Mouse (Mus musculus): ENCODE data around the gene Zfp14. TPM values are rescaled to one million over a fixed set of nuclear protein-coding genes. Genes with fewer than 3 reads are reported as not detected.

Zfp14 gene
- polyA plus RNA-seq, 2 experiments, result 4.9 to 7.3 TPM

DNA sequence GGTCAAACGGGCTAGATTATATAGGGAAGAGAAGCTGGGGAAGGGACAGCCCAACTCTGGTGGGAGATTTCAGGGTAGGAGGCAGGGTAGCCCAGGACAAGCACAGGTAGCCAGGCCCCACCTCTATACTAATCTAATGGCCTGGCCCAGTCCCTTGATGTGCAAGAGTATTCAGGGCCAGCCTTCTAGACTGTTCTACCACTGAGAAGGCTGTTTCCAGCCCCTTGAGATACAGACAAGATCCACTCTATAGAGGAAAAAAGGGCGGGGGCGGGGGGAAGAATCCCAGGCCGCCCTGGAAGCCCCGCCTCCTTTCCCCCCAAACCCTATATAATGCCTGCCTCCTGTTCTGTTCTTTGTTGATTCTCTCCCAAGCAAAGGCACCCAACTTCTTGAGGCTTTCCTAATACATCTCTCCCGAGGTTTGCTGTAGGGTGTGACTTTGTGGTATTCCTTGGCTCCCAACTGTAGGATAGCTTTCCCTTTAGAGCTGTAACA lies 42.8 kb upstream of the Zfp14 start:
- Histone ChIP-seq H3K9me3 (ENCODE audit: control insufficient read depth, low read length) (no peaks in the 10 kb centered on the region), H3K27me3 (ENCODE audit: control insufficient read depth, insufficient read depth, low read length) (no peaks in the 10 kb centered on the region), H3K9ac (ENCODE audit: low read depth, low read length, severe bottlenecking) (peak overlapping the region; percentile 93; the same call in 1 of the 2 replicates), H3K36me3 (ENCODE audit: control insufficient read depth, insufficient read depth, low read length) (peaks cover 17% of the 10 kb centered on the region), H3K4me1 (ENCODE audit: control insufficient read depth, insufficient read depth, low read length) (peaks cover 9% of the 10 kb centered on the region; the same call in 1 of the 2 replicates), H3K4me2 (replicated peaks; ENCODE audit: low read depth, low read length, severe bottlenecking) (peak overlapping the region; percentile 74), H3K4me3 (replicated peaks; ENCODE audit: low read length) (peak overlapping the region; percentile 65), H3K27ac (replicated peaks; ENCODE audit: low read depth, low read length) (peak overlapping the region; percentile 99; the same call in 1 of the 2 replicates)
- ATAC-seq (ENCODE audit: low FRiP score, low read depth) (no peak), DNase-seq (ENCODE audit: low spot score) (no peak)
- no peak for TF ChIP-seq POLR2A (IDR thresholded peaks at IDR 0.05; ENCODE audit: borderline replicate concordance, extremely low read depth, insufficient read depth, insufficient read length)
- WGBS, result 73% methylated on average over 6 of the region's 6 CpGs

DNA sequence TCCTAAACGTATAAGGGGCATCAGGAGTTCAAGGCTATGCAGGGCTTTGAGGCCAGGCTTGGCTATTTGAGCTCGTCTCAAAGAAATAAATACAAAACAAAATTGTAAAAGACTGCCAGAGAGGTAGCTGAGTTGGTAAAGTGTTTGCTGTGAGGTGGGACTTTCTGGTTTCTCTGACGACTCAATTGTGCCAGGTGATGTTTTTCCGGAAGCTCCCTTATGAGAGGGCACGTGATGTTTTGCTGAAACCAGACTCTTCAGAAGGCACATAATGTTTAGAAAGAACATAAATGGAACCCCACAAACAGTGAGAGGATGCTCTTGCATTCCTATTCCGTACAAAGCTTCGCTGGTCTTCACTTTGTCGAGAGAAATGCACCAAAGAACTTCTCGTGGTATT lies 41.5 kb upstream of the Zfp14 start:
- WGBS, result 79% methylated on average over 9 of the region's 9 CpGs
- no peak for TF ChIP-seq POLR2A (IDR thresholded peaks at IDR 0.05; ENCODE audit: borderline replicate concordance, extremely low read depth, insufficient read depth, insufficient read length)

DNA sequence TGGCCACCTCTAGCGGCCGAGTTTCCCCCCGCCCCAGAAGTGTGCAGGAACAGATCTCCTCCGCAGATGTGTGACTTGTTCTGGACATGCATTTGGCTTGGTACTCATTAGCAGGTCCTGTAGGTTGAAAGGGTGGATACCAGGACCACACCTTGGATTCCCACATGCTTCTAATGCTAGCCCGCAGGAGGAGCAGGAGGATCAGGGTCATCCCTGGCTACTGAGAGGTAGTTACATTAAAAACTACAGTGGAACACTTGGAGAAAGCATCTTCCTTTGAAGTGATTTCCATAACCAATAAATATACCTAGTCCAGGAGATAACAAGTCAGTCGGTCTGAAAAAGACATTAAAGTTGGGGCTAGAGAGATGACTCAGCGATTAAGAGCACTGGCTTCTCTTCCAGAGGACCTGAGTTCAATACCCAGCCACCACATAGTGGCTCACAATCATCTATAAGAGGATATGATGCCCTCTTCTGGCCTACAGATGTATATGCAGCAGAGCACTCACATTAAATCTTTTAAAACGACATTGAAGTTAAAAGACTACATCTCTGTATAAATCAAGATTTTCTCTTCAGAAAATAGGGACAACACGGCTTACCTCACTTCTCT lies 39.9 kb upstream of the Zfp14 start:
- 0 out of 2 replicates have a peak overlapping the region, but pooled peaks have one; percentile 79 for H3K27ac ChIP-seq (replicated peaks; ENCODE audit: low read depth, low read length)
- peak overlapping the region; percentile 52 for H3K4me2 ChIP-seq (replicated peaks; ENCODE audit: low read depth, low read length, severe bottlenecking)
- ATAC-seq (ENCODE audit: low FRiP score, low read depth) (no peak), DNase-seq (ENCODE audit: low spot score) (peak; percentile 69)
- H3K36me3 ChIP-seq (ENCODE audit: control insufficient read depth, insufficient read depth, low read length), result peaks cover 7% of the 10 kb centered on the region
- H3K9ac ChIP-seq (ENCODE audit: low read depth, low read length, severe bottlenecking), result 0 out of 2 replicates have a peak overlapping the region, but pooled peaks have one; percentile 32
- no peaks in the 10 kb centered on the region for H3K9me3 ChIP-seq (ENCODE audit: control insufficient read depth, low read length)
- H3K4me3 ChIP-seq (replicated peaks; ENCODE audit: low read length), result peak overlapping the region; percentile 66
- no peak for TF ChIP-seq POLR2A (IDR thresholded peaks at IDR 0.05; ENCODE audit: borderline replicate concordance, extremely low read depth, insufficient read depth, insufficient read length)
- H3K27me3 ChIP-seq (ENCODE audit: control insufficient read depth, insufficient read depth, low read length), result no peaks in the 10 kb centered on the region
- peaks cover 16% of the 10 kb centered on the region; the same call in 1 of the 2 replicates for H3K4me1 ChIP-seq (ENCODE audit: control insufficient read depth, insufficient read depth, low read length)
- 6% methylated on average over 9 of the region's 9 CpGs for WGBS

More for the DNA sequence above, 41.5 kb upstream of the Zfp14 start:
- Histone ChIP-seq H3K9me3 (ENCODE audit: control insufficient read depth, low read length) (no peaks in the 10 kb centered on the region), H3K4me1 (ENCODE audit: control insufficient read depth, insufficient read depth, low read length) (peaks cover 16% of the 10 kb centered on the region; the same call in 1 of the 2 replicates), H3K27me3 (ENCODE audit: control insufficient read depth, insufficient read depth, low read length) (no peaks in the 10 kb centered on the region), H3K36me3 (ENCODE audit: control insufficient read depth, insufficient read depth, low read length) (peaks cover 8% of the 10 kb centered on the region), H3K9ac (ENCODE audit: low read depth, low read length, severe bottlenecking) (no peak overlapping the region), H3K4me3 (replicated peaks; ENCODE audit: low read length) (no peak overlapping the region), H3K4me2 (replicated peaks; ENCODE audit: low read depth, low read length, severe bottlenecking) (no peak overlapping the region), H3K27ac (replicated peaks; ENCODE audit: low read depth, low read length) (no peak overlapping the region)
- ATAC-seq (ENCODE audit: low FRiP score, low read depth), result no peak
- no peak for DNase-seq (ENCODE audit: low spot score)

DNA sequence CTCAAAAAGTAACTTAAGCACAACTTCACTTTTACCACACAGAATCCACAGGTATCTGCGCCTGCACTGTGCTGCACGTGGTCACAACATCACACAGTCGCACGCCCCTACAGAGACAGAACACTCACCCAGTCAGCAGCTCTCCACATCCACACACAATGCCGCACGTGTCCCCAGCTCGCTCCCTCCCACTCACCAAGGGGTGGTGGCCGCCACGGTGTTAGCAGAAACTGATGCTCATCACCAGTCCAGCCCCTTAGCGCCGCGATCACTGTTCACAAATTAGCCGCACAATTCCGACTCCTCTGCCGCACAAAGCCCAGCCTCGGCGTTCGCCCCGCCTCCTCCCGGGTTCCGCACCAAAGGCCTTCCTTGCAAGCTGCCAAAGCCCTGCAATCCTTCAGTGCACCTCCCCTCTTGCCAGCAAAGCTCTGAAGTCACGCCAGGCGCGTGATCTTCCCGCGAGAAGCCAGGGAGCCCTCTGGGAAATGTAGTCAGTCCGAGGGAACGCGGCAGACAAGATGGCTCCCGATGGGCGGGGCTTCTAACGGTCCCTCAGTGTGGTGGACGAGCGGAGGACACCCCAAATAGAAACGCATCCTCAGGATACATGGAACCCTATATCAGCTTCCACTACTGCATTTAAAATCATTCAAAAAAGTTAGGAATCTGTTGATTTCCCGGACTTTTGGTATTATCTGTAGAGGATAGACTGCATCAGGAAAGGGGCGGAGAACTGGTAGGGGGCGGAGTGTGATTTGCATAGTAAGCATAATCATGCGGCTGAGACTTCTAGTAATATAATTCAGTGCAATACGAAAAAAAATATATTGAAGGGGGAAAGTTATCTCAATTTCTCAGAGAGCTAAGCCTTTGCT lies 39.2 kb upstream of the Zfp14 start, which contains the start of the genes Gm26920 and Zfp566:
TSS of gene Gm26920 (minus strand) at position 319 of the 878 bp plus-strand sequence.
TSS of gene Zfp566 (minus strand) at position 436 of the 878 bp plus-strand sequence.
- H3K36me3 ChIP-seq (ENCODE audit: control insufficient read depth, insufficient read depth, low read length), result peaks cover 15% of the 10 kb centered on the region
- peak within 1 kb of the TSS; percentile 66 for H3K4me3 ChIP-seq (replicated peaks; ENCODE audit: low read length)
- ATAC-seq (ENCODE audit: low FRiP score, low read depth) (peak; percentile 91), DNase-seq (ENCODE audit: low spot score) (peak; percentile 99)
- H3K9me3 ChIP-seq (ENCODE audit: control insufficient read depth, low read length), result no peaks in the 10 kb centered on the region
- WGBS, result under 1% methylated on average over 40 of the region's 40 CpGs
- no peaks in the 10 kb centered on the region for H3K27me3 ChIP-seq (ENCODE audit: control insufficient read depth, insufficient read depth, low read length)
- H3K4me1 ChIP-seq (ENCODE audit: control insufficient read depth, insufficient read depth, low read length), result peaks cover 16% of the 10 kb centered on the region; the same call in 1 of the 2 replicates
- peak within 1 kb of the TSS; percentile 79 for H3K27ac ChIP-seq (replicated peaks; ENCODE audit: low read depth, low read length)
- peak within 1 kb of the TSS; percentile 80 for H3K4me2 ChIP-seq (replicated peaks; ENCODE audit: low read depth, low read length, severe bottlenecking)
- TF ChIP-seq POLR2A (IDR thresholded peaks at IDR 0.05; ENCODE audit: borderline replicate concordance, extremely low read depth, insufficient read depth, insufficient read length), result peak; percentile 89; the same call in 1 of the 2 replicates
- peak within 1 kb of the TSS; percentile 75 for H3K9ac ChIP-seq (ENCODE audit: low read depth, low read length, severe bottlenecking)

DNA sequence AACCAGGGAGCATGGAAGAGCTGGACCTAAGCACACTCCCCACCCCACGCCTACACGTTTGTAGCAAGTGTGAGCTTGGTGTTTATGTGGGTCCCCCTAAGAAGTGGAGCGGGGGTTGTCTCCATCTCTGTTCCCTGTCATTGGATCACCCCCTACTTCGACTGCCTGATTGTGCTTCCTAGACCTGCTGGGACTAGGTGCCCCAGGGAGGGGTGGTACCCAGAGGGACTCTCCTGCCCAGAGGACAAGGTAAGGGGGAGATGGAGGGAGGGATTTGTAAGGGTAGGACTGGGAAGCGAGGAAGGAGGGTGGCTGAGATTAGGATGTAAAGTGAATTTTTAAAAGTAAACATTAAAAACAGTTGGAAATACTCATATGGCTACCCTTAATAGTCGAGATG lies 38.2 kb upstream of the Zfp14 start:
- ATAC-seq (ENCODE audit: low FRiP score, low read depth) (no peak), DNase-seq (ENCODE audit: low spot score) (no peak)
- no peaks in the 10 kb centered on the region for H3K9me3 ChIP-seq (ENCODE audit: control insufficient read depth, low read length)
- no peak for TF ChIP-seq POLR2A (IDR thresholded peaks at IDR 0.05; ENCODE audit: borderline replicate concordance, extremely low read depth, insufficient read depth, insufficient read length)
- H3K4me3 ChIP-seq (replicated peaks; ENCODE audit: low read length), result peak overlapping the region; percentile 66
- no peak overlapping the region for H3K27ac ChIP-seq (replicated peaks; ENCODE audit: low read depth, low read length)
- H3K36me3 ChIP-seq (ENCODE audit: control insufficient read depth, insufficient read depth, low read length), result peaks cover 24% of the 10 kb centered on the region
- 9% methylated on average over 6 of the region's 6 CpGs for WGBS
- H3K9ac ChIP-seq (ENCODE audit: low read depth, low read length, severe bottlenecking), result peak overlapping the region; percentile 75
- H3K4me2 ChIP-seq (replicated peaks; ENCODE audit: low read depth, low read length, severe bottlenecking), result peak overlapping the region; percentile 80
- H3K4me1 ChIP-seq (ENCODE audit: control insufficient read depth, insufficient read depth, low read length), result peaks cover 16% of the 10 kb centered on the region; the same call in 1 of the 2 replicates
- no peaks in the 10 kb centered on the region for H3K27me3 ChIP-seq (ENCODE audit: control insufficient read depth, insufficient read depth, low read length)

Measured in limb, embryonic 14.5 days (tissue).